Mouse (Mus musculus): ENCODE data around the gene Jazf1. TPM values are rescaled to one million over a fixed set of nuclear protein-coding genes. Genes with fewer than 3 reads are reported as not detected.

Gene Jazf1
- polyA plus RNA-seq, 1 experiment, result 20.6 TPM

GRCm38 (mm10) chr6:52861928-52862327, 206.5 kb downstream of the Jazf1 start:
- DNase-seq (ENCODE audit: extremely low spot score in 1 of 2, low spot score in 1 of 2), result no peak

- peak in 1 of 2 experiments; percentile 30 for DNase-seq (ENCODE audit: extremely low spot score in 1 of 2, low spot score in 1 of 2)
Observed at GRCm38 (mm10) chr6:52861186-52861820, 207.1 kb downstream of the Jazf1 start.

GRCm38 (mm10) chr6:52860713-52861112, 207.7 kb downstream of the Jazf1 start:
- DNase-seq (ENCODE audit: extremely low spot score in 1 of 2, low spot score in 1 of 2), result no peak

- DNase-seq (ENCODE audit: extremely low spot score in 1 of 2, low spot score in 1 of 2), result no peak
Observed at GRCm38 (mm10) chr6:52858911-52859431, 209.5 kb downstream of the Jazf1 start.

GRCm38 (mm10) chr6:52852404-52853107, 215.9 kb downstream of the Jazf1 start:
- DNase-seq (ENCODE audit: extremely low spot score in 1 of 2, low spot score in 1 of 2), result no peak

- DNase-seq (ENCODE audit: extremely low spot score in 1 of 2, low spot score in 1 of 2), result no peak
Observed at GRCm38 (mm10) chr6:52851975-52852374, 216.5 kb downstream of the Jazf1 start.

GRCm38 (mm10) chr6:52851019-52851418, 217.4 kb downstream of the Jazf1 start:
- DNase-seq (ENCODE audit: extremely low spot score in 1 of 2, low spot score in 1 of 2), result peak in 1 of 2 experiments; percentile 61

- DNase-seq (ENCODE audit: extremely low spot score in 1 of 2, low spot score in 1 of 2), result no peak
Observed at GRCm38 (mm10) chr6:52848199-52848598, 220.2 kb downstream of the Jazf1 start.

- no peak for DNase-seq (ENCODE audit: extremely low spot score in 1 of 2, low spot score in 1 of 2)
Observed at GRCm38 (mm10) chr6:52846314-52846713, 222.1 kb downstream of the Jazf1 start.

- no peak for DNase-seq (ENCODE audit: extremely low spot score in 1 of 2, low spot score in 1 of 2)
Observed at GRCm38 (mm10) chr6:52844741-52845140, 223.7 kb downstream of the Jazf1 start.

- DNase-seq (ENCODE audit: extremely low spot score in 1 of 2, low spot score in 1 of 2), result no peak
Observed at GRCm38 (mm10) chr6:52843027-52843426, 225.4 kb downstream of the Jazf1 start.

- DNase-seq (ENCODE audit: extremely low spot score in 1 of 2, low spot score in 1 of 2), result no peak
Observed at GRCm38 (mm10) chr6:52842598-52842997, 225.8 kb downstream of the Jazf1 start.

GRCm38 (mm10) chr6:52841611-52842010, 226.8 kb downstream of the Jazf1 start:
- no peak for DNase-seq (ENCODE audit: extremely low spot score in 1 of 2, low spot score in 1 of 2)

- no peak for DNase-seq (ENCODE audit: extremely low spot score in 1 of 2, low spot score in 1 of 2)
Observed at GRCm38 (mm10) chr6:52840589-52841044, 227.8 kb downstream of the Jazf1 start.

- DNase-seq (ENCODE audit: extremely low spot score in 1 of 2, low spot score in 1 of 2), result peak; percentile 72 to 93
Observed at GRCm38 (mm10) chr6:52838691-52839090, 229.7 kb downstream of the Jazf1 start.

GRCm38 (mm10) chr6:52837792-52838191, 230.6 kb downstream of the Jazf1 start:
- DNase-seq (ENCODE audit: extremely low spot score in 1 of 2, low spot score in 1 of 2), result no peak

GRCm38 (mm10) chr6:52836201-52836950, 232.1 kb downstream of the Jazf1 start:
- no peak for DNase-seq (ENCODE audit: extremely low spot score in 1 of 2, low spot score in 1 of 2)

GRCm38 (mm10) chr6:52827752-52828277, 240.6 kb downstream of the Jazf1 start:
- no peak for DNase-seq (ENCODE audit: extremely low spot score in 1 of 2, low spot score in 1 of 2)

GRCm38 (mm10) chr6:52825535-52825934, 242.9 kb downstream of the Jazf1 start:
- peak; percentile 86 to 87 for DNase-seq (ENCODE audit: extremely low spot score in 1 of 2, low spot score in 1 of 2)

- DNase-seq (ENCODE audit: extremely low spot score in 1 of 2, low spot score in 1 of 2), result peak; percentile 22 to 55
Observed at GRCm38 (mm10) chr6:52824977-52825482, 243.4 kb downstream of the Jazf1 start.

GRCm38 (mm10) chr6:52823064-52823463, 245.4 kb downstream of the Jazf1 start:
- no peak for DNase-seq (ENCODE audit: extremely low spot score in 1 of 2, low spot score in 1 of 2)

Measured in frontal cortex, adult 2 months (tissue).